Mouse (Mus musculus) heart, embryonic 12.5 days (tissue): ENCODE data around the gene Gm4969. TPM values are rescaled to one million over a fixed set of nuclear protein-coding genes. Genes with fewer than 3 reads are reported as not detected.

ENCODE experiments used
- ATAC-seq: fragments of 200-750 bp; cut with Nextera tagmentation; 2 replicates; pipeline ENCODE4 v1.8.0; 2017; ENCODE audit warnings: moderate TSS enrichment, moderate library complexity; ENCODE audit not compliant: insufficient number of reproducible peaks, low FRiP score
- H3K27ac ChIP-seq: fragments of 300-500 bp; sonication (generic); 2 replicates; pipeline ENCODE4 v1.5.1; 2016; ENCODE audit warnings: mild to moderate bottlenecking, moderate library complexity; ENCODE audit not compliant: poor library complexity, severe bottlenecking
- H3K27me3 ChIP-seq: fragments of 300-500 bp; sonication (generic); replicated peaks from 2 replicates; pipeline ENCODE4 v1.6.1; 2016; ENCODE audit warnings: mild to moderate bottlenecking, moderate library complexity
- H3K36me3 ChIP-seq: fragments of 300-500 bp; sonication (generic); 2 replicates; pipeline ENCODE4 v1.6.1; 2016; ENCODE audit warnings: mild to moderate bottlenecking, moderate library complexity
- H3K4me1 ChIP-seq: fragments of 300-500 bp; sonication (generic); replicated peaks from 2 replicates; pipeline ENCODE4 v1.6.1; 2016; ENCODE audit warnings: mild to moderate bottlenecking
- H3K4me2 ChIP-seq: fragments of 300-500 bp; sonication (generic); 2 replicates; pipeline ENCODE4 v1.6.1; 2016; ENCODE audit warnings: mild to moderate bottlenecking, moderate library complexity
- H3K4me3 ChIP-seq: fragments of 300-500 bp; sonication (generic); 2 replicates; pipeline ENCODE4 v1.5.1; 2016; ENCODE audit warnings: mild to moderate bottlenecking
- H3K9ac ChIP-seq: fragments of 300-500 bp; sonication (generic); 2 replicates; pipeline ENCODE4 v1.6.1; 2016; ENCODE audit warnings: mild to moderate bottlenecking, moderate library complexity
- H3K9me3 ChIP-seq: fragments of 300-500 bp; sonication (generic); replicated peaks from 2 replicates; pipeline ENCODE4 v1.6.1; 2016; ENCODE audit warnings: mild to moderate bottlenecking, moderate library complexity
- WGBS: fragments of 180-500 bp; shearing (Covaris S2); methylation state at CpG from one replicate; pipeline ENCODE4 v1.1.7; 2016; 5-methylcytosine and 5-hydroxymethylcytosine counted together
- polyA plus RNA-seq: library from polyadenylated mRNA; unstranded; fragments of >200 nt; fragmentation: Nextera tagmentation; extraction: Ambion mirVana; gene quantifications from 2 replicates; pipeline ENCODE4 v1.2.1, GENCODE M21; 2016

Gm4969 gene
- 2.2 TPM in 2 replicates for polyA plus RNA-seq

GRCm38 (mm10) chr7:19118028-19118771 is at the start of gene Gm4969:
Gene Gm4969 (minus strand): TSS chr7:19118368.
- Histone ChIP-seq H3K4me3 (peak within 1 kb of the TSS; percentile 30), H3K9ac (no peak within 1 kb of the TSS), H3K4me2 (peak within 1 kb of the TSS; percentile 64), H3K4me1 (peaks cover 24% of the 10 kb centered on the region), H3K27ac (no peak within 1 kb of the TSS), H3K36me3 (no peaks in the 10 kb centered on the region), H3K9me3 (peaks cover 10% of the 10 kb centered on the region; the same call in 1 of the 2 replicates), H3K27me3 (no peaks in the 10 kb centered on the region)
- 20% methylated on average over 64 of the region's 64 CpGs for WGBS
- peak; percentile 45 for ATAC-seq

GRCm38 (mm10) chr7:19166990-19167389 is 48.8 kb upstream of the Gm4969 start:
- Histone ChIP-seq H3K27me3 (peaks cover 14% of the 10 kb centered on the region; the same call in 1 of the 2 replicates), H3K4me3 (no peak overlapping the region), H3K9ac (no peak overlapping the region), H3K4me1 (peaks cover 67% of the 10 kb centered on the region), H3K36me3 (no peaks in the 10 kb centered on the region), H3K27ac (0 out of 2 replicates have a peak overlapping the region, but pooled peaks have one; percentile 21), H3K4me2 (no peak overlapping the region), H3K9me3 (peaks cover 7% of the 10 kb centered on the region)
- WGBS = 84% methylated on average over 3 of the region's 3 CpGs
- no peak for ATAC-seq

GRCm38 (mm10) chr7:19165656-19166423 is 47.7 kb upstream of the Gm4969 start, which contains the start of gene Gipr:
Gene Gipr (minus strand): TSS chr7:19166127.
- Histone ChIP-seq H3K4me3 (peak within 1 kb of the TSS; percentile 36), H3K9me3 (peaks cover 7% of the 10 kb centered on the region), H3K36me3 (no peaks in the 10 kb centered on the region), H3K27me3 (peaks cover 15% of the 10 kb centered on the region; the same call in 1 of the 2 replicates), H3K9ac (peak within 1 kb of the TSS; percentile 57), H3K27ac (peak within 1 kb of the TSS; percentile 92), H3K4me1 (peaks cover 56% of the 10 kb centered on the region), H3K4me2 (peak within 1 kb of the TSS; percentile 63)
- 7% methylated on average over 14 of the region's 14 CpGs for WGBS
- ATAC-seq = peak; percentile 68

- Histone ChIP-seq H3K36me3 (no peaks in the 10 kb centered on the region), H3K4me3 (peak overlapping the region; percentile 36), H3K27me3 (peaks cover 15% of the 10 kb centered on the region; the same call in 1 of the 2 replicates), H3K4me2 (peak overlapping the region; percentile 63), H3K27ac (peak overlapping the region; percentile 34; the same call in 1 of the 2 replicates), H3K9me3 (peaks cover 7% of the 10 kb centered on the region), H3K9ac (peak overlapping the region; percentile 57; the same call in 1 of the 2 replicates), H3K4me1 (peaks cover 54% of the 10 kb centered on the region)
- ATAC-seq = peak; percentile 53; the same call in 1 of the 2 replicates
- 2% methylated on average over 13 of the region's 13 CpGs for WGBS
These were observed 46.8 kb upstream of the Gm4969 start for GRCm38 (mm10) chr7:19164978-19165377.

- peak overlapping the region; percentile 27 for H3K9ac ChIP-seq
- no peak for ATAC-seq
- H3K9me3 ChIP-seq = peaks cover 7% of the 10 kb centered on the region
- H3K27ac ChIP-seq = no peak overlapping the region
- H3K36me3 ChIP-seq = no peaks in the 10 kb centered on the region
- H3K4me1 ChIP-seq = peaks cover 54% of the 10 kb centered on the region
- H3K4me3 ChIP-seq = peak overlapping the region; percentile 36; the same call in 1 of the 2 replicates
- H3K27me3 ChIP-seq = peaks cover 23% of the 10 kb centered on the region
- WGBS = 5% methylated on average over 6 of the region's 6 CpGs
- H3K4me2 ChIP-seq = peak overlapping the region; percentile 63
These were observed 46.0 kb upstream of the Gm4969 start for GRCm38 (mm10) chr7:19164189-19164588.

- Histone ChIP-seq H3K4me2 (peak overlapping the region; percentile 63), H3K27me3 (peaks cover 25% of the 10 kb centered on the region), H3K9ac (peak overlapping the region; percentile 27; the same call in 1 of the 2 replicates), H3K9me3 (peaks cover 7% of the 10 kb centered on the region), H3K4me1 (peaks cover 50% of the 10 kb centered on the region), H3K4me3 (no peak overlapping the region), H3K27ac (no peak overlapping the region), H3K36me3 (no peaks in the 10 kb centered on the region)
- no peak for ATAC-seq
- WGBS = 29% methylated on average over 12 of the region's 12 CpGs
These were observed 45.6 kb upstream of the Gm4969 start for GRCm38 (mm10) chr7:19163752-19164151.

- no peak for ATAC-seq
- 77% methylated on average over 7 of the region's 7 CpGs for WGBS
- H3K27ac ChIP-seq = no peak overlapping the region
- H3K4me1 ChIP-seq = peaks cover 44% of the 10 kb centered on the region
- H3K9me3 ChIP-seq = peaks cover 7% of the 10 kb centered on the region
- no peak overlapping the region for H3K9ac ChIP-seq
- no peak overlapping the region for H3K4me2 ChIP-seq
- no peaks in the 10 kb centered on the region for H3K36me3 ChIP-seq
- H3K27me3 ChIP-seq = peaks cover 30% of the 10 kb centered on the region
- H3K4me3 ChIP-seq = no peak overlapping the region
These were observed 44.8 kb upstream of the Gm4969 start for GRCm38 (mm10) chr7:19162928-19163327.

- ATAC-seq = peak; percentile 49; the same call in 1 of the 2 replicates
- H3K4me2 ChIP-seq = peak overlapping the region; percentile 83
- H3K27ac ChIP-seq = no peak overlapping the region
- no peaks in the 10 kb centered on the region for H3K36me3 ChIP-seq
- peak overlapping the region; percentile 46 for H3K4me3 ChIP-seq
- no peaks in the 10 kb centered on the region for H3K9me3 ChIP-seq
- peaks cover 30% of the 10 kb centered on the region for H3K27me3 ChIP-seq
- peak overlapping the region; percentile 70 for H3K9ac ChIP-seq
- WGBS = 2% methylated on average over 20 of the region's 20 CpGs
- peaks cover 38% of the 10 kb centered on the region for H3K4me1 ChIP-seq
These were observed 41.9 kb upstream of the Gm4969 start for GRCm38 (mm10) chr7:19160115-19160514.

- H3K27me3 ChIP-seq = peaks cover 30% of the 10 kb centered on the region
- 18% methylated on average over 18 of the region's 18 CpGs for WGBS
- H3K4me2 ChIP-seq = peak overlapping the region; percentile 83
- ATAC-seq = no peak
- H3K4me3 ChIP-seq = peak overlapping the region; percentile 46; the same call in 1 of the 2 replicates
- H3K4me1 ChIP-seq = peaks cover 31% of the 10 kb centered on the region
- no peak overlapping the region for H3K27ac ChIP-seq
- H3K9ac ChIP-seq = peak overlapping the region; percentile 42; the same call in 1 of the 2 replicates
- no peaks in the 10 kb centered on the region for H3K9me3 ChIP-seq
- 0 out of 2 replicates have a peak, but pooled peaks cover 1% of the 10 kb centered on the region for H3K36me3 ChIP-seq
These were observed 41.2 kb upstream of the Gm4969 start for GRCm38 (mm10) chr7:19159411-19159810.

GRCm38 (mm10) chr7:19158601-19159000 is 40.4 kb upstream of the Gm4969 start:
- Histone ChIP-seq H3K9me3 (no peaks in the 10 kb centered on the region), H3K4me3 (no peak overlapping the region), H3K27ac (no peak overlapping the region), H3K4me1 (peaks cover 23% of the 10 kb centered on the region), H3K4me2 (no peak overlapping the region), H3K9ac (no peak overlapping the region), H3K27me3 (peaks cover 26% of the 10 kb centered on the region), H3K36me3 (peaks cover 9% of the 10 kb centered on the region)
- 67% methylated on average over 11 of the region's 11 CpGs for WGBS
- ATAC-seq = no peak
